Mouse (Mus musculus): Measurements from ENCODE around the gene Pitpnm3. TPM values are rescaled to one million over a fixed set of nuclear protein-coding genes. Genes with fewer than 3 reads are reported as not detected.
A peak's percentile ranks its signal among the peaks of the same experiment; 100 is the strongest.

Gene Pitpnm3
- polyA plus RNA-seq, 1 experiment from 2014 or later = 0.39 TPM

GRCm38 (mm10) chr11:72061093-72061620, 74.4 kb downstream of the Pitpnm3 start:
- no peaks in the 10 kb centered on the region; a peak in 1 of 4 replicates for H3K4me1 ChIP-seq (ENCODE audit: control insufficient read depth in 2 of 2, insufficient read depth in 2 of 2, low read length in 2 of 2)
- peaks cover 21% of the 10 kb centered on the region for H3K9me3 ChIP-seq (ENCODE audit: control insufficient read depth, low read length)
- no peaks in the 10 kb centered on the region for H3K27me3 ChIP-seq (ENCODE audit: control insufficient read depth, insufficient read depth, low read length)
- 64% methylated on average over 13 of the region's 13 CpGs for WGBS
- no peak for ATAC-seq (ENCODE audit: insufficient number of reproducible peaks, insufficient read depth, low FRiP score, low read depth)
- no peak overlapping the region for H3K4me3 ChIP-seq (ENCODE audit: control insufficient read depth in 1 of 2, insufficient read depth in 1 of 2, low read depth in 1 of 2, low read length in 2 of 2)
- H3K36me3 ChIP-seq (ENCODE audit: control insufficient read depth, insufficient read depth, low read length) = no peaks in the 10 kb centered on the region
- H3K27ac ChIP-seq (replicated peaks in 1 of 2; ENCODE audit: control insufficient read depth in 1 of 2, insufficient read depth in 1 of 2, low read depth in 2 of 2, low read length in 2 of 2) = no peak overlapping the region
- no peak overlapping the region for H3K9ac ChIP-seq (ENCODE audit: low read length)
- H3K4me2 ChIP-seq (ENCODE audit: low read length) = no peak overlapping the region

- ATAC-seq (ENCODE audit: insufficient number of reproducible peaks, insufficient read depth, low FRiP score, low read depth) = no peak
- H3K27ac ChIP-seq (replicated peaks in 1 of 2; ENCODE audit: control insufficient read depth in 1 of 2, insufficient read depth in 1 of 2, low read depth in 2 of 2, low read length in 2 of 2) = no peak overlapping the region
- H3K27me3 ChIP-seq (ENCODE audit: control insufficient read depth, insufficient read depth, low read length) = no peaks in the 10 kb centered on the region
- H3K9me3 ChIP-seq (ENCODE audit: control insufficient read depth, low read length) = peaks cover 16% of the 10 kb centered on the region
- no peaks in the 10 kb centered on the region; a peak in 1 of 4 replicates for H3K4me1 ChIP-seq (ENCODE audit: control insufficient read depth in 2 of 2, insufficient read depth in 2 of 2, low read length in 2 of 2)
- H3K9ac ChIP-seq (ENCODE audit: low read length) = no peak overlapping the region
- no peak overlapping the region for H3K4me3 ChIP-seq (ENCODE audit: control insufficient read depth in 1 of 2, insufficient read depth in 1 of 2, low read depth in 1 of 2, low read length in 2 of 2)
- 72% methylated on average over 9 of the region's 9 CpGs for WGBS
- H3K4me2 ChIP-seq (ENCODE audit: low read length) = no peak overlapping the region
- no peaks in the 10 kb centered on the region for H3K36me3 ChIP-seq (ENCODE audit: control insufficient read depth, insufficient read depth, low read length)
Measured at GRCm38 (mm10) chr11:72060416-72060815, 75.2 kb downstream of the Pitpnm3 start.

DNA sequence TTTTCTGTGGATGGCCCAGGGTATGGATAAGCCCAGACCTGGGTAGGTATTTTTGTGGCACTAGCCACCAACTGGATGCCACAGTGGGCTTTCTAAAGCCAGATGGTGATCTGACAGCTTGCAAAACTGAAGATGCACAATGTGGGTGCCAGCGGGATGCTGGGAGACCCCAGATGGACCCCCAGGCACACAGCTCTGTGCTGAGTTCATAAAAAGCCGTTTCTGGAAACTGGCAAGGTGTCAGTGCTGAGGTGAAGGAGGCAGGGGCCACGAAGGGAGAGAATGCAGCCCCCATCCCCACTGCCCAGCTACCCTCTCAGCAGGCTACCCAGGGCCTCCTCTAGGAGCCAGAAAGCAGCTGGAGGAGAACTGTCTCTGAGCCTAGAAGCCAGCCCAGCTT, 78.4 kb downstream of the Pitpnm3 start:
- Histone ChIP-seq H3K9me3 (ENCODE audit: control insufficient read depth, low read length) (no peaks in the 10 kb centered on the region), H3K4me1 (ENCODE audit: control insufficient read depth in 2 of 2, insufficient read depth in 2 of 2, low read length in 2 of 2) (no peaks in the 10 kb centered on the region; a peak in 1 of 4 replicates), H3K4me2 (ENCODE audit: low read length) (no peak overlapping the region), H3K27me3 (ENCODE audit: control insufficient read depth, insufficient read depth, low read length) (peaks cover 6% of the 10 kb centered on the region; the same call in 1 of the 2 replicates), H3K4me3 (ENCODE audit: control insufficient read depth in 1 of 2, insufficient read depth in 1 of 2, low read depth in 1 of 2, low read length in 2 of 2) (no peak overlapping the region), H3K27ac (replicated peaks in 1 of 2; ENCODE audit: control insufficient read depth in 1 of 2, insufficient read depth in 1 of 2, low read depth in 2 of 2, low read length in 2 of 2) (no peak overlapping the region), H3K9ac (ENCODE audit: low read length) (no peak overlapping the region), H3K36me3 (ENCODE audit: control insufficient read depth, insufficient read depth, low read length) (no peaks in the 10 kb centered on the region)
- ATAC-seq (ENCODE audit: insufficient number of reproducible peaks, insufficient read depth, low FRiP score, low read depth) = no peak
- WGBS = 62% methylated on average over 3 of the region's 3 CpGs

- Histone ChIP-seq H3K9ac (ENCODE audit: low read length) (no peak overlapping the region), H3K4me3 (ENCODE audit: control insufficient read depth in 1 of 2, insufficient read depth in 1 of 2, low read depth in 1 of 2, low read length in 2 of 2) (no peak overlapping the region), H3K9me3 (ENCODE audit: control insufficient read depth, low read length) (no peaks in the 10 kb centered on the region), H3K4me1 (ENCODE audit: control insufficient read depth in 2 of 2, insufficient read depth in 2 of 2, low read length in 2 of 2) (peaks cover 6 to 13% of the 10 kb centered on the region in 2 experiments; a peak in 3 of 4 replicates), H3K36me3 (ENCODE audit: control insufficient read depth, insufficient read depth, low read length) (no peaks in the 10 kb centered on the region), H3K27ac (replicated peaks in 1 of 2; ENCODE audit: control insufficient read depth in 1 of 2, insufficient read depth in 1 of 2, low read depth in 2 of 2, low read length in 2 of 2) (no peak overlapping the region), H3K4me2 (ENCODE audit: low read length) (no peak overlapping the region), H3K27me3 (ENCODE audit: control insufficient read depth, insufficient read depth, low read length) (peaks cover 24% of the 10 kb centered on the region)
- ATAC-seq (ENCODE audit: insufficient number of reproducible peaks, insufficient read depth, low FRiP score, low read depth) = no peak
- 36% methylated on average over 2 of the region's 2 CpGs for whole genome bisulfite sequencing
Measured at GRCm38 (mm10) chr11:72055176-72055575, 80.4 kb downstream of the Pitpnm3 start.

DNA sequence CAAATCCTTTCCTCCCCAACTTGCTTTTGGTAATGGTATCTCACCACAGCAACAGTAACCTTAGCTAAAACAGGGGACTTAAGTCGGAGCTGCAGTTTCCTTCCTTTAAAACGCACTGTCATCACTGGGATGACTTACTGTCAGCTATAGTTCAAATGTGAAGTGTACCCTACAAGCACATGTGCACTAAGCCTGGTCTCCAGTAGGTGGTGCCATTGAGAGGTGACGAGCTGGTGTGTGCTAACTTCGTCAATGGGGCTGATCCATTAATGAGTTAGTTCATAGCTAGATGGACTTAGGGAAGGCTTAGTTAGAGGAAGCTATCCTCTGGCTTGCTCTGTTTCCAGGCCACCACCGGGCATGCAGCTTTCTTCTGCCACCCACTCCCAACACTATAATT, 82.9 kb downstream of the Pitpnm3 start:
- H3K4me2 ChIP-seq (ENCODE audit: low read length) = no peak overlapping the region
- peaks cover 4% of the 10 kb centered on the region; the same call in 1 of the 2 replicates for H3K36me3 ChIP-seq (ENCODE audit: control insufficient read depth, insufficient read depth, low read length)
- no peak overlapping the region for H3K4me3 ChIP-seq (ENCODE audit: control insufficient read depth in 1 of 2, insufficient read depth in 1 of 2, low read depth in 1 of 2, low read length in 2 of 2)
- H3K27ac ChIP-seq (replicated peaks in 1 of 2; ENCODE audit: control insufficient read depth in 1 of 2, insufficient read depth in 1 of 2, low read depth in 2 of 2, low read length in 2 of 2) = no peak overlapping the region
- H3K27me3 ChIP-seq (ENCODE audit: control insufficient read depth, insufficient read depth, low read length) = peaks cover 36% of the 10 kb centered on the region
- WGBS = 17% methylated on average over 5 of the region's 5 CpGs
- peaks cover 6 to 13% of the 10 kb centered on the region in 2 experiments; a peak in 3 of 4 replicates for H3K4me1 ChIP-seq (ENCODE audit: control insufficient read depth in 2 of 2, insufficient read depth in 2 of 2, low read length in 2 of 2)
- no peak overlapping the region for H3K9ac ChIP-seq (ENCODE audit: low read length)
- no peaks in the 10 kb centered on the region for H3K9me3 ChIP-seq (ENCODE audit: control insufficient read depth, low read length)
- ATAC-seq (ENCODE audit: insufficient number of reproducible peaks, insufficient read depth, low FRiP score, low read depth) = no peak

- H3K36me3 ChIP-seq (ENCODE audit: control insufficient read depth, insufficient read depth, low read length) = peaks cover 6% of the 10 kb centered on the region
- H3K9me3 ChIP-seq (ENCODE audit: control insufficient read depth, low read length) = no peaks in the 10 kb centered on the region
- no peak overlapping the region for H3K9ac ChIP-seq (ENCODE audit: low read length)
- WGBS = 63% methylated on average over 3 of the region's 3 CpGs
- H3K4me2 ChIP-seq (ENCODE audit: low read length) = no peak overlapping the region
- peaks cover 36% of the 10 kb centered on the region for H3K27me3 ChIP-seq (ENCODE audit: control insufficient read depth, insufficient read depth, low read length)
- ATAC-seq (ENCODE audit: insufficient number of reproducible peaks, insufficient read depth, low FRiP score, low read depth) = no peak
- peaks cover 6 to 13% of the 10 kb centered on the region in 2 experiments; a peak in 3 of 4 replicates for H3K4me1 ChIP-seq (ENCODE audit: control insufficient read depth in 2 of 2, insufficient read depth in 2 of 2, low read length in 2 of 2)
- H3K27ac ChIP-seq (replicated peaks in 1 of 2; ENCODE audit: control insufficient read depth in 1 of 2, insufficient read depth in 1 of 2, low read depth in 2 of 2, low read length in 2 of 2) = no peak overlapping the region
- H3K4me3 ChIP-seq (ENCODE audit: control insufficient read depth in 1 of 2, insufficient read depth in 1 of 2, low read depth in 1 of 2, low read length in 2 of 2) = no peak overlapping the region
Measured at GRCm38 (mm10) chr11:72052221-72052620, 83.4 kb downstream of the Pitpnm3 start.

- peaks cover 17% of the 10 kb centered on the region for H3K36me3 ChIP-seq (ENCODE audit: control insufficient read depth, insufficient read depth, low read length)
- peaks cover 6 to 13% of the 10 kb centered on the region in 2 experiments; a peak in 3 of 4 replicates for H3K4me1 ChIP-seq (ENCODE audit: control insufficient read depth in 2 of 2, insufficient read depth in 2 of 2, low read length in 2 of 2)
- no peak overlapping the region for H3K27ac ChIP-seq (replicated peaks in 1 of 2; ENCODE audit: control insufficient read depth in 1 of 2, insufficient read depth in 1 of 2, low read depth in 2 of 2, low read length in 2 of 2)
- ATAC-seq (ENCODE audit: insufficient number of reproducible peaks, insufficient read depth, low FRiP score, low read depth) = 0 out of 2 replicates have a peak, but pooled peaks have one; percentile 18
- H3K9ac ChIP-seq (ENCODE audit: low read length) = peak overlapping the region; percentile 66
- H3K4me3 ChIP-seq (ENCODE audit: control insufficient read depth in 1 of 2, insufficient read depth in 1 of 2, low read depth in 1 of 2, low read length in 2 of 2) = peak overlapping the region; percentile 53
- H3K27me3 ChIP-seq (ENCODE audit: control insufficient read depth, insufficient read depth, low read length) = peaks cover 36% of the 10 kb centered on the region
- H3K4me2 ChIP-seq (ENCODE audit: low read length) = peak overlapping the region; percentile 88
- WGBS = 2% methylated on average over 45 of the region's 45 CpGs
- no peaks in the 10 kb centered on the region for H3K9me3 ChIP-seq (ENCODE audit: control insufficient read depth, low read length)
Measured at GRCm38 (mm10) chr11:72050895-72051858, 84.4 kb downstream of the Pitpnm3 start.

Data from heart, embryonic 14.5 days (tissue).